20 mouse cellular contexts compared by ENCODE assay signal in genomic region chr9:27464006-27464405, GRCm38 (mm10).
"Had no signal": no experiment of that assay in that cellular context is flagged by ENCODE, and none has a peak within 500 bp of the region (broad histone marks: within the 10 kb centered on the region; RNA-seq: fewer than 3 reads in every experiment).

No protein-coding gene starts in this region.

- DNase-seq: cerebellum, adult 8-10 months; cerebellum, adult 9-10 months; cerebellum, adult 9-11 months; cerebellum, postnatal 14 days; cerebellum, postnatal 25 days; cerebellum, postnatal 36 days; embryo, embryonic 11 days; forebrain, postnatal 0 days; gastrocnemius, adult 2 months; gastrocnemius, postnatal 10 days; gastrocnemius, postnatal 14 days; gastrocnemius, postnatal 25 days; gastrocnemius, postnatal 36 days; heart, adult 11 months; heart, adult 18-20 months; heart, adult 2 months had no signal

- ATAC-seq: forebrain, embryonic 13.5 days; forebrain, embryonic 14.5 days; forebrain, embryonic 15.5 days; forebrain, embryonic 16.5 days; forebrain, postnatal 0 days had no signal
